Mouse (Mus musculus) gastrocnemius, postnatal 4 days (tissue): ENCODE measurements around the gene Wdtc1. TPM values are rescaled to one million over a fixed set of nuclear protein-coding genes. Genes with fewer than 3 reads are reported as not detected.

Source experiments
- DNase-seq, 2 experiments: peaks; one replicate each; pipeline ENCODE4 v3.0.0; 2021 to 2022; ENCODE audit warnings: low spot score in 2 of 2, mixed read lengths in 2 of 2
- long read RNA-seq, 2 experiments: library from polyadenylated mRNA; stranded (forward); transcript quantifications; one replicate each; pipeline ENCODE4 v2.0.0; 2021
- total RNA-seq, 2 experiments: library from RNA; stranded (reverse); gene quantifications; 2 replicates each; pipeline ENCODE4 v1.2.3; 2021

The Wdtc1 gene
- total RNA-seq, result 10 to 100 TPM; 43.1 to 45.0 TPM
- long read RNA-seq, experiment 1, full-length matches to known transcripts, result 17 of 28 reads
- long read RNA-seq, experiment 1, partial matches to known transcripts, result 7 of 28 reads
- long read RNA-seq, experiment 1, other reads (novel, unspliced or antisense), result 4 of 28 reads
- long read RNA-seq, experiment 2, full-length matches to known transcripts, result 40 of 61 reads
- long read RNA-seq, experiment 2, partial matches to known transcripts, result 10 of 61 reads
- long read RNA-seq, experiment 2, other reads (novel, unspliced or antisense), result 11 of 61 reads

- no peak for DNase-seq
Measured at GRCm38 (mm10) chr4:133353367-133354365, at the start of gene Wdtc1. Gene Wdtc1 (minus strand): TSS chr4:133353481.

- no peak for DNase-seq
Measured at GRCm38 (mm10) chr4:133402011-133402410, 48.7 kb upstream of the Wdtc1 start.

- DNase-seq, result no peak
Measured at GRCm38 (mm10) chr4:133400098-133400497, 46.8 kb upstream of the Wdtc1 start.

- DNase-seq, result no peak
Measured at GRCm38 (mm10) chr4:133399509-133399908, 46.2 kb upstream of the Wdtc1 start.

- DNase-seq, result no peak
Measured at GRCm38 (mm10) chr4:133398619-133399018, 45.3 kb upstream of the Wdtc1 start.

GRCm38 (mm10) chr4:133397961-133398360 lies 44.7 kb upstream of the Wdtc1 start:
- DNase-seq, result no peak

GRCm38 (mm10) chr4:133397299-133397698 lies 44.0 kb upstream of the Wdtc1 start:
- DNase-seq, result no peak

- DNase-seq, result no peak
Measured at GRCm38 (mm10) chr4:133396079-133396478, 42.8 kb upstream of the Wdtc1 start.

GRCm38 (mm10) chr4:133394981-133395573 lies 41.8 kb upstream of the Wdtc1 start:
- DNase-seq, result no peak

GRCm38 (mm10) chr4:133391185-133392040 lies 38.1 kb upstream of the Wdtc1 start:
- no peak for DNase-seq

GRCm38 (mm10) chr4:133390585-133390984 lies 37.3 kb upstream of the Wdtc1 start:
- no peak for DNase-seq

GRCm38 (mm10) chr4:133390042-133390441 lies 36.8 kb upstream of the Wdtc1 start:
- no peak for DNase-seq

GRCm38 (mm10) chr4:133388781-133389552 lies 35.7 kb upstream of the Wdtc1 start:
- peak; percentile 51 to 77 for DNase-seq

GRCm38 (mm10) chr4:133387053-133387452 lies 33.8 kb upstream of the Wdtc1 start:
- DNase-seq, result no peak

- no peak for DNase-seq
Measured at GRCm38 (mm10) chr4:133386061-133386797, 32.9 kb upstream of the Wdtc1 start.

GRCm38 (mm10) chr4:133381141-133381540 lies 27.9 kb upstream of the Wdtc1 start:
- DNase-seq, result no peak

GRCm38 (mm10) chr4:133380532-133380931 lies 27.3 kb upstream of the Wdtc1 start:
- DNase-seq, result no peak

- no peak for DNase-seq
Measured at GRCm38 (mm10) chr4:133379861-133380260, 26.6 kb upstream of the Wdtc1 start.

- no peak for DNase-seq
Measured at GRCm38 (mm10) chr4:133379046-133379347, 25.7 kb upstream of the Wdtc1 start.
